Mouse (Mus musculus): ENCODE results near the gene Golph3l. TPM values are rescaled to one million over a fixed set of nuclear protein-coding genes. Genes with fewer than 3 reads are reported as not detected.

Gene Golph3l
- polyA plus RNA-seq, 1 experiment: 2.5 TPM

DNA sequence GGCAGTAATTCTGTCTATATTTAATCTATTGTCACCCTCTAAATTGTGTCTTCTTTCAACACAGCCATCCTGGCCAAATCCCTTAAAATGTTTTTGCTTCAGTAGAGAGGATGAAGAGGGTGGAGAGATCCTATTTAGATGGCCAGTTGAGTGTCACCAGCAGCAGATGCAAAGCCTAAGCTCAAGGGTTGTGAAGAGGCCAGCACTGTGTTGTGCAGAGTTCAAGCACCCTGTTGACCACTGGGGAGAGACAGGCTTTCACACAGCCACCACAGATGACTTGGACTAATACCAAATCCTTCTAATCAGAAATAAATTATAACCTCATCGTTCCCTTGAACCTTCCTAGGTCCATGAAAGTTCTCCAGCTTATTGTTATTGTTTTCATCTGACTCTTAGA, 29.8 kb downstream of the Golph3l start:
- TF ChIP-seq GATA1 (IDR thresholded peaks at IDR 0.05; ENCODE audit: low read length): no peak

DNA sequence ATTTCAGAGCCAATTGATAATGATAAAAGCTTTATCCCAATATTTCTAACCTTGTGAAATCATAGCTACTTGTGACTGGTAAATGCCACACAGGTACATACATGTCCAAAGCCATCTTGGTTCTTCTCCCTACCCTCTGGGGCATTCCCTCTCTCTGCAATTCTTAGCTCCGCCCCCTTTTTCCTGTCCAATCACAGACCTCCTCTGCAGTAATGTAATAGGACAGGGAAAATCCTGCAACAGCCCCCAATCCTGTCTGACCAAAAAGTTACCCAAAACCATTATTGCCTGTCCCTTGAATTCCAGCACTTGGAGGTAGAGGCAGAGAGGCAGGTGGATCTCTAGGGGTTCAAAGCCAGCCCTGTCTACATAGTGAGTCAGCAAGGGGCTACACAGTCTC, 32.5 kb downstream of the Golph3l start:
- TF ChIP-seq GATA1 (IDR thresholded peaks at IDR 0.05; ENCODE audit: low read length): no peak

DNA sequence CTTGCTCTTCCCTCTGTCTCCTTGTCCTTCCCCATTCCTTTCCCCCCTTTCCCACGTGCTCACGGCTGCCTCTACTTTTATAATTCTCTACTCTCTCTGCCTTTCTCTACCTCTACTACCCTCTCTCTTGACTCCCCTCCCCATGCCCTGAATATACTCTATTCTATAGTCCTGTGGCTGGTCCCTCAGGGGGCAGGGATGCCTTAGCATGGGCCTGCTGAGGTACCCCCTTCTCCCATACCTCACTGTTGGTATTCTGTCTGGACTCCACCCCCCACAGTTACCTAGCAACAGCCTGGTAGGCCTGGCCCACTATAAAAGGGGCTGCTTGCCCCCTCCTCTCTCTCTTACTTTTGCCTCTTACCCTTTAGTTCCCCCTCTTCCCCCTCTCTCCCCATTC, 34.8 kb downstream of the Golph3l start:
- no peak for TF ChIP-seq GATA1 (IDR thresholded peaks at IDR 0.05; ENCODE audit: low read length)

DNA sequence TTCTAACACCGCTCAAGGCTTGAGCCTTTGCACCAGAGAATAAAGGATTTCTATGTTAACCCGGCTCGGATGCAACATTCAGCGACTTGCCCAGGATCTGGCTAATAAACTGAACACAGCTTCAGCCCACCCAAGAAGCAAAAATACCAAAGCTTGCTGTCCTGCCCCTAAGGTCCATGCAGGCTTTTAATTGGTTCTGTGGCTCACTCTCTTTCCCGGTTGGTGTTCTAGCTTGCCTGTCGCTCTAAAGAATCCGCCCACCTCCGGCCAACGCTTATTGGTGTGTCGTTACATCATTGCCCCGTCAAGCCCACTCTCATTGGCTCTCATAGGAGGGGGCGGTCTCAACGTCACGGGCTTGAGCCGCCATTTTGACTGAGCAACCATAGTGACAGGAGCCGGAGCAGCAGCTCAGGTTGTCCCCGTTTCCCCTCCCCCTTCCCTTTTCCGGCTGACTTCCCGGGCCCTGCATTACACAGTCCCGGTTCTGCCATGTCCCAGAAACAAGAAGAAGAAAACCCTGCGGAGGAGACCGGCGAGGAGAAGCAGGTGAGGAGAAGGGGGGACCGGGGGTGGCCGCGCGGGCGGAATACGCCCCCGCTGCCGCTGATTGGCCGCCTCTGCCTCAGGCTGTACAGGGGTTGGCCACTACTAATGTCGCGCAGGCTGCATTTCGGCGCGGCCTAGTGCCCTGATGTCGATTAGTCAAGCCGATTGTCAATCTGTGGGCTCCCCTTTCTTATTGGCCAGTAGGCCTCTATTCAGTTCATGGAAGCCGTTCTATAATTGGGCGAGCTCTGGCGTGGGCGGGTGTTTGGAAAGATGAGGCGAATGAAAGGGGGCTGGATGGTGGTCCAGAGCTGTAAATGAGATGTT, 36.1 kb downstream of the Golph3l start, which contains the start of gene Ensa:
TSS of gene Ensa (plus strand) at position 366 of the 876 bp plus-strand sequence.
- no peak for TF ChIP-seq GATA1 (IDR thresholded peaks at IDR 0.05; ENCODE audit: low read length)

DNA sequence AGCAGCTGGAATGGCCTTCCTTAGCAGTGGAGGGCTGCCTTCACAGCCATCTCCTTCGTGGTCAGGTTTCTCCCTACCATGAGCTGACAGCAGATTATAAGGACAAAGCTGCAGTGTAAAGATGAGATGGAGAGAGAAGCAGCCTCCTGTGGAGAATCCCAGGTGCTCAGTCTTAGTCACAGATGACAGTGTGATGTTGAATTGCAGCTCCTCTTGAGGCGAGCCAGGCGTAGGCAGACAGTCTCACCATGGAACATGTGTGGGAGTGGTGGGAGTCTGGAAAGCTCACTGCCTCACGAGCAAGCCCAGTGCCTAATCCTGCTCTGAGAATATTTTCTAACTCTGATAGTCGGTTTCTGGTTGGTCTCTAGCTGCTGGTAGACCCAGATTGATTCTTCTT, 39.0 kb downstream of the Golph3l start:
- no peak for TF ChIP-seq GATA1 (IDR thresholded peaks at IDR 0.05; ENCODE audit: low read length)

DNA sequence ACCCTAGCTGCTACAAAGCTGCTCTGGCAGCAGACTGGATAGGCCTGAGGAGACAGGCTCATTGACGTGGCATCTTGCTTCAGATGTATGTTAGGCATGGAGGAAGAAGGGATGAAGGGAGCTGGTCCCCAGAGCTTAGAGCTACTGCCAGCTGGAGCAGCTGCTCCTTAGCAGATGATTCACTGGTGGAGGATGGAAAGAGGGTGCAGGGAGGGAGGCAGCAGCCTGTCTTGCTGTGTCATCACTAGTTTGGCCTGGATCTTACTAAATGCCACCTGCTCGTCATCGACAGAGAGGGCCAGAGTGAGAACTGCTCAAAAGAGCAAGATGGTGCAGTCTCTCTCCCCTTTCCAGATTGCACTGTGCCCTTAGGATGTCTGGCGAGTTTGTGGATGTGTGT, 41.0 kb downstream of the Golph3l start:
- no peak for TF ChIP-seq GATA1 (IDR thresholded peaks at IDR 0.05; ENCODE audit: low read length)

DNA sequence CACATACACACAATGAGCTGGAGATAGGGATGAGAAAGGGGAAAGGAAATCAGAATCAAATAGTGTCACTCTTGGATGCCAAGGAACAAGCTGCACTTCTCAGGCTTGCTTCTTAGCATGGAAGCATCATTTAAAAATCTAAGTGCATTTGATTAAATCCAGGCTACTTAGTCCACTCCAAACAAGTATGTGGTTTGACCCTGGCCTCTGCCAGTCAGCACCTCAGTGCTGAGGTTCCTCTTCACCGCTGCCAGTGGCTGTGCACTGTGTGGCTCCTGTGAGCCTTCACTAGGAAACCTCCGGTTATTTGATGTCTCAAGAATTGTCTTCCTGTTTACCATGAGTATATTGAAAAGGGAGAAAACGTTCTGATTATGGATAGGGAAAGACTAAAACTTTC, 42.1 kb downstream of the Golph3l start:
- no peak for TF ChIP-seq GATA1 (IDR thresholded peaks at IDR 0.05; ENCODE audit: low read length)

DNA sequence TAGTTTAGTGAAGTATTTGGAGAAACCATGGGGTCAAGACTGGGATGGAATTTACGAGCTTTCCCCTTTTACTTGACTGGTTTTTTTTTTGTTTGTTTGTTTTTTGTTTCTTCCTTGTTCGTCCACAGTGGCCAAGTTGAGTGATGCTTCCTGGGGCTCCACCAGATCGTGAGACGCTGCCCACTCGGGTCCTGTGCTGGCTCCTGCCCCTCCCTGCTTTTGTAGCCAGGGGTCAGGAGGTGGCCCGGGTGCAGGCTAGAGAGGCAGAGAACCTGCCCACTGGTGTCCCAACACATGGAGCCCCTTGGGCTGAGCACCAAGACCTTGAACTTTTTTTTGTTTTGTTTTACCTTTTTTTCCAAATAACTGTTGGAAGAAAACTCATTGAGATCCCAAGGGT, 42.6 kb downstream of the Golph3l start:
- TF ChIP-seq GATA1 (IDR thresholded peaks at IDR 0.05; ENCODE audit: low read length): no peak

DNA sequence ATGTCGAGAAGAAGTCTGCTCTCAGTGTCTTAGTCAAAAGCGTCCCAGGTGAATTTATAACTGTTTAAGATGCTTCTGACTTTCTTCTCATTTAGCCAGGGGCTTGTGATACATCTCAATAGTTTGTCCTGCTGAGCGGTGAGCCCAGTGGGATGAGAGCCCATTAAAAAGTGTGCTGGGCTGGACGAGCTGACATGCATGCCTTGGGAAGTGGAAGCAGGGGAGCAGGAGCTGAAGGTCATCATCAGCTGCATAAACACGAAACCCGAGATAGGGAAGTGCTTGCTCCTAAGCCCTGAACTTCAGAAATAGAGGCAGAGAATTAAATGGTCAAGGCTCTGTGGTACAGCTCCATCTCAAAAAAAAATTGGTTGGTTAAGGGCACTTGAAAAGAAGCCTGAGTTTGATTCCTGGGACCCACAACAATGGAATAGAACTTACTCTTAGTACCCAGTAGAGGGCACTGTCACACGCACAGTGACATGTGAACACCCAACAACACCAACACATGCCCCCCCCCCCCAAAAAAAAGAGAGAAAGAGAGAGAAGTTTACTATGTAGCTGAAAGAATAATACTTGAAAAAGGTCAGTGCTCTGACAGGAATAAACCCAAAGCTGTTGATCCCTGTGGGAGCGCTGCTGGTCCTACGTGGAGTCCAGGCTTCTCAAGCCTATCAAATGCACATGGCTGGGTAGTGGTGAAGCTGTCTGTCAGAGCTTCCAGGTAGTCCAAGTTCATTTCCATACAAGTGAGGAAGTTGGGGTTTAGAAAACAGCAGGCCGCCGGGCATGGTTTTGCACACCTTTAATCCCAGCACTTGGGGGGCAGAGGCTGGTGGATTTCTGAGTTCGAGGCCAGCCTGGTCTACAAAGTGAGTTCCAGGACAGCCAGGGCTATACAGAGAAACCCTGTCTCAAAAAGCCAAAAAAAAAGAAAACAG, 44.2 kb downstream of the Golph3l start:
- TF ChIP-seq GATA1 (IDR thresholded peaks at IDR 0.05; ENCODE audit: low read length): no peak

DNA sequence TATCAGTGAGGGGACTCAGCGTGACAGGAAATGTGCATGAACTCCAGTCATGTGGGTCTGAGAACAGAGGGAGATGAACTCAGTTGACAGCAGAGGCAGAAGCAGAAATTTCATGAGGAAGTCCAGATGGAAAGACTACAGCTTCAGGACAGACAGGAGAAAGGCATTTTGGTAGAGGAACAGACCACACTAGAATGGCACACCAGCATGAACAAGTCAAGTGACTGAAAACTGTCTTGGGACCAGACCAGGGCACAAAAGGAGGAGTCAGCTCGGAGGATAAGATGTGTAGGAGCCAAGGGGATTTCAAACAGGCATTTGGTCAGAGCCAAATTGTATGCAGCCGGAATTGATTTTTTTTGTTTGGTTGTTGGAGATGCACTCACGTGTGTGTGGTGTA, 46.9 kb downstream of the Golph3l start:
- TF ChIP-seq GATA1 (IDR thresholded peaks at IDR 0.05; ENCODE audit: low read length): no peak

DNA sequence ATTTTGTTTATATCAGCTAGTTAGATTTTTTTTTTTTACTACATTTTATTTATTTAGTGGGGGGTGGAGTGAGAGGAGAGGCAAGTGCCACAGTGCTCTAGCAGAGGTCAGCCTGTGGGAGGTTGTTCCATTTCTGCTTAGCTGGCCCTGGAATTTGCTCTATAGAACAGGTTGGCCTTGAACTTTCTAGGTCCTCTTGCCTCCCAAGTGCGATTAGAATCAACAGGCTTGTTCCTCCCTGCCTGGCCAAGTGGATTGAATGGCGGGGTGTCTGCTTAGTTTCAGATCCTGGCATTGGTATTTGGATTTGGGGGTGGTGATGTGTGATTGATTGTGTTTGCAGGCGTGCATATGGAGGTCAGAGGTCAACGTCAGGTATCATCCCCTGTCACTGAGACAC, 47.3 kb downstream of the Golph3l start:
- TF ChIP-seq GATA1 (IDR thresholded peaks at IDR 0.05; ENCODE audit: low read length): no peak

DNA sequence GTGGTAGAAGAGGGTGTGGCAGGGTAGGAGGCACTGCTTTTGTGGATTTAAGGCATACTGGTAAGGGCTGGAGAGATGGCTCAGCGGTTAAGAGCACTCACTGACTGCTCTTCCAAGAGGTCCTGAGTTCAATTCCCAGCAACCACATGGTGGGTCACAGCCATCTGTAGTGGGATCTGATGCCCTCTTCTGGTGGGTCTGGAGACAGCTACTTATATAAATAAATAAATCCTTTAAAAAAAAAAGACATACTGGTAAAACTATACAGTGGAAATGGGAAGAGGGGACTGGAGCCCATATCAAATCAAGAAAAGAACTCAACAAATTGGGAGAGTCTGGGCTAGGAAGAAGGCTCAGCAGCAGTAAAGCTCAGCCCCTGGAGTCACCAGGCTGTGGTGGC, 51.0 kb downstream of the Golph3l start:
- TF ChIP-seq GATA1 (IDR thresholded peaks at IDR 0.05; ENCODE audit: low read length): no peak

DNA sequence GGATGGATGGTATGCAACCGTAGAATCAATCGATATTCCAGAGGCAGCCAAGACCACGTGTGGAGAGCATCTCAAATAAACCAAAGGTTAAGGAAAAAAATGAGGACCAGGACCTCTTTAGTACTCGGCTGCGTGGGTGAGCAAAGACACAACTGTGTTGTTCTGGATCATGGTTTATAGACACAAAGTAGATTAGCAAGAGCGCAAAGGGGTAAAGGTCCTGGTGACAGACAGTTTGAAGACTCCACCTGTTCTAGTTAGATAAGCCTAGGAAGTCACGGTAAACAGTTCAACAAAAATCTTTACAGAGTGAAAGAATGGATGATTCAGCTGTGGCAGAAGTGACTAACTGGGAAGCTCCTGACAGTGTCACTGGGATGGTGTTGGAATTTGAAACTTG, 54.4 kb downstream of the Golph3l start:
- TF ChIP-seq GATA1 (IDR thresholded peaks at IDR 0.05; ENCODE audit: low read length): no peak

DNA sequence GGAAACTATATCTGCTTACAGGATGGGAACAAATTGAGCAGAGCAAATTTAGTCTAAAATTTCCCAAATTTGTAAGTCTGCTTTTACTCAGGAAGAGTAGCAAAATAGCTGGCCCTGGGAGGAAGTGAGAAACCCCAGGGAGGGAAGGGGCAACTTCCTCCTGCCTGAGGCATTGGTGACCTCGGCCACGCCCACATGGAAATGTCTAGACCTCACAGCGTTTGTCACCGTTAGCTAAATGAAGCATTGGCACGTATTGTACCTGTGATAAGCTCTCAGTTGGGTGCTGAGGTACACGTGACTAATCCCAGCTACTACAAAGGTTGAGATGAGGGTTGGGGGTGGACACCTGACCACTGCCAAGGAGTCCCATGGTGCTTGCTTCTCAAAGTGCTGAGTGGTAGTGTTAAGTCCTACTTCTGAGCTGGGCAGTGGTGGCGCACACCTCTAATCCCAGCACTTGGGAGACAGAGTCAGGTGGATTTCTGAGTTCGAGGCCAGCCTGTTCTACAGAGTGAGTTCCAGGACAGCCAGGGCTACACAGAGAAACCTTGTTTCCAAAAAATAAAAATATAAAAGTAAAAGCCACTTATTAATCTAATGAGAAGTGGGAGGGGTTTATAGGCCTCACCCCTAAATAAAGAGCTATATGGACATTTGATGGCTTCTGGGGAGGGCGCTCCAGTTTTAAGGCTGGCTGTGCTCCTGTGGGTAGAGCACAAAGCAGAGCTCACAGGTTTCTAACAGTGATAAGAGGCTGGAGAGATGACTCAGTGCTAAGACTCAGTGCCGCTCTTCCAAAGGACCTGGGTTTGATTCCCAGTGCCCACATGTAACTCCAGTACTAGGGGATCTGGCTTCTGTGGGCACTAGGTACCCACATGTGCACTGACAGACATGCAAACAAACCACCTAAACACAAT, 56.8 kb downstream of the Golph3l start:
- TF ChIP-seq GATA1 (IDR thresholded peaks at IDR 0.05; ENCODE audit: low read length): no peak

DNA sequence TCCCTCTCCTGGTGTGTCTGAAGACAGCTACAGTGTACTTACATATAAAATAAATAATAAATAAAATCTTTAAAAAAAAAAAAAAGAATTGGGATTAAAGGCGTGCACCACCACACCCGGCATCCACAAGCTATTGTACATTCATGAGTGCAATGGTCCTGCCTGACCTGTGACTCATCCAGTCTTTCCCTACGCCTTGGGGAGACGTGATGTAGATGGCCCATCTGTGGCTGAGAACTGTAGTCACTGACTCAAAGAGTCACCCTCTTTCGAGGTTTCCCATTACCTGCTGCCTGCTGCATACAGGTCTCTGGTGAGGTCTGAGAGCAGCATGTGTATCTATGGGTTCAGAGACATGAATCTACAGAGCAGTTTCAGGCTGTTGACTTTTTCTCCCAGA, 59.3 kb downstream of the Golph3l start:
- no peak for TF ChIP-seq GATA1 (IDR thresholded peaks at IDR 0.05; ENCODE audit: low read length)

All from G1E-ER4 (cell line).